Mouse (Mus musculus) kidney, adult 2 months (tissue): Measurements from ENCODE around the gene AI854703. TPM values are rescaled to one million over a fixed set of nuclear protein-coding genes. Genes with fewer than 3 reads are reported as not detected.

Source experiments
- DNase-seq: peaks from one replicate; pipeline ENCODE4 v3.0.0; 2021
- H3K27ac ChIP-seq: fragments of 200-500 bp; 2 replicates; pipeline ENCODE4 v1.5.1; 2012; ENCODE audit warnings: low read depth, low read length, control low read depth, inconsistent platforms; ENCODE audit not compliant: insufficient read depth
- H3K27me3 ChIP-seq: fragments of 200-500 bp; replicated peaks from 2 replicates; pipeline ENCODE4 v1.6.1; 2012; ENCODE audit warnings: mild to moderate bottlenecking, moderate library complexity, low read length, inconsistent platforms; ENCODE audit not compliant: control insufficient read depth, insufficient read depth
- H3K36me3 ChIP-seq: fragments of 200-500 bp; 2 replicates; pipeline ENCODE4 v1.6.1; 2012; ENCODE audit warnings: mild to moderate bottlenecking, moderate library complexity, low read length, inconsistent platforms; ENCODE audit not compliant: control insufficient read depth, insufficient read depth
- H3K4me1 ChIP-seq: fragments of 200-500 bp; 2 replicates; pipeline ENCODE4 v1.6.1; 2011; ENCODE audit warnings: low read length; ENCODE audit not compliant: control insufficient read depth, insufficient read depth
- H3K4me3 ChIP-seq: fragments of 200-500 bp; 2 replicates; pipeline ENCODE4 v1.5.1; 2011; ENCODE audit warnings: mild to moderate bottlenecking, low read depth, low read length, control low read depth; ENCODE audit not compliant: insufficient read depth
- CTCF ChIP-seq: fragments of 200-500 bp; conservative IDR thresholded peaks from 2 replicates; pipeline ENCODE4 v1.5.1; 2011; ENCODE audit warnings: low read depth, mild to moderate bottlenecking, control low read depth, low read length, moderate library complexity, mixed read lengths; ENCODE audit not compliant: insufficient read depth, insufficient read length
- POLR2A ChIP-seq: fragments of 200-500 bp; IDR thresholded peaks from one replicate; pipeline ENCODE4 v1.6.1; 2011; ENCODE audit warnings: low read depth, low read length, control low read depth
- WGBS: fragments of 180-500 bp; shearing (Covaris S2); methylation state at CpG from one replicate; pipeline ENCODE4 v1.1.7; 2018; 5-methylcytosine and 5-hydroxymethylcytosine counted together
- polyA plus RNA-seq: library from polyadenylated mRNA; depleted of rRNA; stranded (reverse); fragments of >200 nt; gene quantifications from 2 replicates; pipeline ENCODE4 v1.2.3, GENCODE M21; 2012

The AI854703 gene
- polyA plus RNA-seq, 1 experiment: 30.9 TPM

GRCm38 (mm10) chr6:48628808-48629660, 2.5 kb downstream of the AI854703 start:
- peak; percentile 51 for DNase-seq
- peak overlapping the region; percentile 50 for H3K4me3 ChIP-seq
- WGBS: 3% methylated on average over 54 of the region's 54 CpGs
- TF ChIP-seq POLR2A (no peak), CTCF (no peak)
- H3K4me1 ChIP-seq: peaks cover 28% of the 10 kb centered on the region
- H3K27me3 ChIP-seq: no peaks in the 10 kb centered on the region
- H3K27ac ChIP-seq: peak overlapping the region; percentile 98
- no peaks in the 10 kb centered on the region for H3K36me3 ChIP-seq

- H3K4me3 ChIP-seq: peak overlapping the region; percentile 50
- H3K27ac ChIP-seq: peak overlapping the region; percentile 98
These were observed 3.1 kb downstream of the AI854703 start for GRCm38 (mm10) chr6:48629661-48630034.

GRCm38 (mm10) chr6:48630831-48631230, 4.3 kb downstream of the AI854703 start:
- DNase-seq: no peak
- no peak overlapping the region for H3K4me3 ChIP-seq
- peaks cover 28% of the 10 kb centered on the region for H3K4me1 ChIP-seq
- peak overlapping the region; percentile 40 for H3K27ac ChIP-seq
- 85% methylated on average over 8 of the region's 8 CpGs for WGBS
- H3K36me3 ChIP-seq: no peaks in the 10 kb centered on the region
- no peak for TF ChIP-seq POLR2A
- no peaks in the 10 kb centered on the region for H3K27me3 ChIP-seq

More at GRCm38 (mm10) chr6:48629661-48630034, 3.1 kb downstream of the AI854703 start:
- Histone ChIP-seq H3K36me3 (no peaks in the 10 kb centered on the region), H3K27me3 (no peaks in the 10 kb centered on the region), H3K4me1 (peaks cover 28% of the 10 kb centered on the region)
- WGBS: 11% methylated on average over 13 of the region's 13 CpGs
- DNase-seq: peak; percentile 77
- no peak for TF ChIP-seq POLR2A
- no peak for TF ChIP-seq CTCF

- H3K27me3 ChIP-seq: no peaks in the 10 kb centered on the region
- H3K4me3 ChIP-seq: no peak overlapping the region
- H3K36me3 ChIP-seq: no peaks in the 10 kb centered on the region
- no peak for TF ChIP-seq POLR2A
- no peak for TF ChIP-seq CTCF
- WGBS: 94% methylated on average over 2 of the region's 2 CpGs
- peaks cover 9% of the 10 kb centered on the region for H3K4me1 ChIP-seq
- no peak overlapping the region for H3K27ac ChIP-seq
- no peak for DNase-seq
These were observed 8.5 kb downstream of the AI854703 start for GRCm38 (mm10) chr6:48635105-48635504.

- Histone ChIP-seq H3K27me3 (no peaks in the 10 kb centered on the region), H3K4me3 (no peak overlapping the region), H3K27ac (no peak overlapping the region), H3K4me1 (peaks cover 3% of the 10 kb centered on the region; the same call in 1 of the 2 replicates), H3K36me3 (no peaks in the 10 kb centered on the region)
- WGBS: 85% methylated on average over 6 of the region's 6 CpGs
- DNase-seq: no peak
- no peak for TF ChIP-seq CTCF
- TF ChIP-seq POLR2A: no peak
These were observed 10.0 kb downstream of the AI854703 start for GRCm38 (mm10) chr6:48636515-48636914.

- no peaks in the 10 kb centered on the region for H3K27me3 ChIP-seq
- no peak for DNase-seq
- TF ChIP-seq CTCF: no peak
- TF ChIP-seq POLR2A: no peak
These were observed 11.4 kb downstream of the AI854703 start for GRCm38 (mm10) chr6:48637811-48638500.

GRCm38 (mm10) chr6:48638553-48638952, 12.0 kb downstream of the AI854703 start:
- H3K27ac ChIP-seq: no peak overlapping the region; the same call in 1 of the 2 replicates
- TF ChIP-seq POLR2A (no peak), CTCF (no peak)
- WGBS: 44% methylated on average over 2 of the region's 2 CpGs
- H3K4me3 ChIP-seq: no peak overlapping the region
- DNase-seq: peak; percentile 66
- H3K4me1 ChIP-seq: peaks cover 3% of the 10 kb centered on the region; the same call in 1 of the 2 replicates
- H3K36me3 ChIP-seq: no peaks in the 10 kb centered on the region
- no peaks in the 10 kb centered on the region for H3K27me3 ChIP-seq

More at GRCm38 (mm10) chr6:48637811-48638500, 11.4 kb downstream of the AI854703 start:
- Histone ChIP-seq H3K4me3 (no peak overlapping the region), H3K27ac (no peak overlapping the region; the same call in 1 of the 2 replicates), H3K36me3 (no peaks in the 10 kb centered on the region), H3K4me1 (peaks cover 3% of the 10 kb centered on the region; the same call in 1 of the 2 replicates)
- 63% methylated on average over 6 of the region's 6 CpGs for WGBS
